Mouse (Mus musculus) neural tube, embryonic 12.5 days (tissue): ENCODE measurements around the gene Apcs. TPM values are rescaled to one million over a fixed set of nuclear protein-coding genes. Genes with fewer than 3 reads are reported as not detected.
A peak's percentile ranks its signal among the peaks of the same experiment; 100 is the strongest.

ENCODE experiments used
- ATAC-seq: fragments of 200-750 bp; cut with Nextera tagmentation; 2 replicates; pipeline ENCODE4 v1.8.0; 2017; ENCODE audit warnings: low read depth, mild to moderate bottlenecking, moderate TSS enrichment, moderate library complexity; ENCODE audit not compliant: low FRiP score
- H3K27ac ChIP-seq: fragments of 300-500 bp; sonication (generic); 2 replicates; pipeline ENCODE4 v1.5.1; 2016
- H3K27me3 ChIP-seq: fragments of 300-500 bp; sonication (generic); replicated peaks from 2 replicates; pipeline ENCODE4 v1.6.1; 2016; ENCODE audit warnings: mild to moderate bottlenecking
- H3K36me3 ChIP-seq: fragments of 300-500 bp; sonication (generic); 2 replicates; pipeline ENCODE4 v1.6.1; 2016; ENCODE audit warnings: mild to moderate bottlenecking
- H3K4me1 ChIP-seq: fragments of 300-500 bp; sonication (generic); 2 replicates; pipeline ENCODE4 v1.6.1; 2016
- H3K4me2 ChIP-seq: fragments of 300-500 bp; sonication (generic); replicated peaks from 2 replicates; pipeline ENCODE4 v1.6.1; 2016; ENCODE audit warnings: mild to moderate bottlenecking
- H3K4me3 ChIP-seq: fragments of 300-500 bp; sonication (generic); 2 replicates; pipeline ENCODE4 v1.5.1; 2016
- H3K9ac ChIP-seq: fragments of 300-500 bp; sonication (generic); 2 replicates; pipeline ENCODE4 v1.6.1; 2016; ENCODE audit warnings: mild to moderate bottlenecking
- H3K9me3 ChIP-seq: fragments of 300-500 bp; sonication (generic); 2 replicates; pipeline ENCODE4 v1.6.1; 2016; ENCODE audit warnings: mild to moderate bottlenecking
- WGBS: fragments of 180-500 bp; shearing (Covaris S2); methylation state at CpG from one replicate; pipeline ENCODE4 v1.1.7; 2016; 5-methylcytosine and 5-hydroxymethylcytosine counted together
- polyA plus RNA-seq: library from polyadenylated mRNA; unstranded; fragments of >200 nt; fragmentation: Nextera tagmentation; extraction: Ambion mirVana; gene quantifications from 2 replicates; pipeline ENCODE4 v1.2.1, GENCODE M21; 2016

Gene Apcs
- polyA plus RNA-seq: not detected in 2 replicates

DNA sequence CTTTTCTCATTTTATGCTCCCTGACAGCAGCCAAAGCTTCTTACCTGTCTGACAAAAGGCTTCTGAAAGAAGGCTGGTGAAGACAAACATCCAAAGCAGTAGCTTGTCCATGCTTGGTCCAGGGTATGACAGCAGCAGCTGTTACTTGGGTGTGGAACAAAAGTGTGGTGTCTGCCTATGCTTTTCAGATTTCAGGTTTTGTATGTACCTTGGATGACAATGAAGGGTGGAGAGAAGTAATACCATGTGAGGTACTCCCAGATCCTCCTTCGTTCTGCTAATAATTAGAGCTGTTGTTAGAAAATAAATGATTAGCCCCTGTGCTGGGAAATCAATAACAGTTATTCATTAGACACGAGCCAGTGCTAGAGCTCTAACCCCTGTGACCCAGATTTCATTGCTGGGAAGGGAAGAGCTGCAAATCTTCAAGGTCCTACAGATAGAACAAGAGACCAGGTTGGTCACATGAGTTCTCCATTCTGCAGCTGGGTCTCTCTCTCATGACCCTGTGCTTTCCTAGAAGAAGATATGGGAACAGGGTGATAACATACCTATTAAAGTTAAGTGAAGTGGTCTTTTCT, at the start of gene Apcs:
Apcs (minus strand) TSS at position 265 of the 581 bp plus-strand sequence.
- no peak within 1 kb of the TSS for H3K27ac ChIP-seq
- H3K27me3 ChIP-seq: no peaks in the 10 kb centered on the region
- H3K9ac ChIP-seq: no peak within 1 kb of the TSS
- no peaks in the 10 kb centered on the region for H3K9me3 ChIP-seq
- H3K4me1 ChIP-seq: no peaks in the 10 kb centered on the region
- no peak within 1 kb of the TSS for H3K4me3 ChIP-seq
- ATAC-seq: no peak
- WGBS: 64% methylated on average over 2 of the region's 2 CpGs
- no peak within 1 kb of the TSS for H3K4me2 ChIP-seq
- H3K36me3 ChIP-seq: no peaks in the 10 kb centered on the region

DNA sequence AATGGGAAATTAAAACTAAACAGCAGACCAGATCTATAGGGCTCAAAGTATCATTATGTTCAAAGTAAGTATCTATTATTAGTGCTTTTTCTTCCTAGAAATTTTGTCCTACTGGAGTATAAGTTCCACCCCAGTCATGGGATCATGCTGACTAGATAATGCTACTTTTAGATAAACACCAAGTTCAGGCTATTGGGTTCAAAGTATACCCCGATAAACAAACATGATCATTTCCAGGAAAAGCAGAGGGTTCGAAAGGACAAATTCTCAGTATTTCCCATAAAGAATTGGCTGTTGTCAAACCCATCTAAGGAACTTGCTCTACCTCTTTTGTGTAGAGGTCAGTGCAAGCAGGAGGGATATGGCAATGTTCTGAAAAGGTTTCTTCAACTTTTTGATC, 37.4 kb upstream of the Apcs start:
- H3K4me2 ChIP-seq: no peak overlapping the region
- 89% methylated on average over 2 of the region's 2 CpGs for WGBS

GRCm38 (mm10) chr1:172918450-172918849, 23.6 kb upstream of the Apcs start:
- Histone ChIP-seq H3K9ac (no peak overlapping the region), H3K27ac (no peak overlapping the region), H3K4me1 (no peaks in the 10 kb centered on the region), H3K36me3 (no peaks in the 10 kb centered on the region), H3K4me3 (no peak overlapping the region), H3K9me3 (no peaks in the 10 kb centered on the region), H3K4me2 (no peak overlapping the region), H3K27me3 (no peaks in the 10 kb centered on the region)
- ATAC-seq: no peak
- WGBS: 90% methylated on average over 2 of the region's 2 CpGs

More for the DNA sequence above, 37.4 kb upstream of the Apcs start:
- H3K27ac ChIP-seq: no peak overlapping the region
- no peaks in the 10 kb centered on the region for H3K27me3 ChIP-seq
- H3K36me3 ChIP-seq: no peaks in the 10 kb centered on the region
- ATAC-seq: no peak
- no peaks in the 10 kb centered on the region for H3K9me3 ChIP-seq
- H3K9ac ChIP-seq: no peak overlapping the region
- no peaks in the 10 kb centered on the region for H3K4me1 ChIP-seq
- no peak overlapping the region for H3K4me3 ChIP-seq

- no peaks in the 10 kb centered on the region for H3K36me3 ChIP-seq
- H3K4me1 ChIP-seq: no peaks in the 10 kb centered on the region
- no peak overlapping the region for H3K9ac ChIP-seq
- H3K4me3 ChIP-seq: no peak overlapping the region
- no peak overlapping the region for H3K4me2 ChIP-seq
- no peaks in the 10 kb centered on the region for H3K27me3 ChIP-seq
- ATAC-seq: no peak
- no peak overlapping the region for H3K27ac ChIP-seq
- H3K9me3 ChIP-seq: no peaks in the 10 kb centered on the region
- 86% methylated on average over 1 of the region's 1 CpGs for WGBS
These were observed 22.3 kb upstream of the Apcs start for GRCm38 (mm10) chr1:172917115-172917514.

GRCm38 (mm10) chr1:172903313-172903712, 8.5 kb upstream of the Apcs start:
- Histone ChIP-seq H3K27me3 (no peaks in the 10 kb centered on the region), H3K36me3 (no peaks in the 10 kb centered on the region), H3K4me1 (no peaks in the 10 kb centered on the region)

GRCm38 (mm10) chr1:172895435-172895834, 594 bp upstream of the Apcs start:
- H3K27me3 ChIP-seq: no peaks in the 10 kb centered on the region
- H3K4me3 ChIP-seq: no peak overlapping the region
- H3K9ac ChIP-seq: no peak overlapping the region
- 92% methylated on average over 2 of the region's 2 CpGs for WGBS
- no peaks in the 10 kb centered on the region for H3K4me1 ChIP-seq
- no peak overlapping the region for H3K27ac ChIP-seq
- H3K36me3 ChIP-seq: no peaks in the 10 kb centered on the region
- H3K9me3 ChIP-seq: no peaks in the 10 kb centered on the region
- no peak overlapping the region for H3K4me2 ChIP-seq
- no peak for ATAC-seq

More at GRCm38 (mm10) chr1:172903313-172903712, 8.5 kb upstream of the Apcs start:
- Histone ChIP-seq H3K9me3 (no peaks in the 10 kb centered on the region), H3K27ac (no peak overlapping the region), H3K9ac (no peak overlapping the region), H3K4me3 (no peak overlapping the region), H3K4me2 (no peak overlapping the region)
- ATAC-seq: no peak

DNA sequence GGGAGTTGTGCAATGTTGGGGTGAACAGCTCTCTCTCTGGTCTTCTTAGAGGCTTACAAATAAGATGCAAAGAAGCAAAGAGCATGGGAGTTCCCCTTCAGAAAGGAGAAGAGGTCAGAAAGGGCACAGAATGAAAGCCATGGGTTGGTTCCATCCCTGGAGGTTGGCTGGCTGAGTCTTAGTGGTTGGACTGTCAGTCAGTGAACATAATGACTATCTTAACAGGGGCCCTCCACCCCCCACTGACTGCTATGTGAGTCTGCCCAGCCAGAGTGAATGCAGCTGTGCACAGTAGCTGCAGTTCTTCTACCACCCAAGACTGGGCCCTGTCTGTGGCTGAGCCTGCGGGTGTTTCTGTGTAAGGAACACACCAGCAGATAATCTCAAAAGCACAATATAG, 18.2 kb downstream of the Apcs start:
- Histone ChIP-seq H3K27ac (no peak overlapping the region), H3K4me2 (no peak overlapping the region), H3K9me3 (no peaks in the 10 kb centered on the region), H3K36me3 (no peaks in the 10 kb centered on the region), H3K4me3 (no peak overlapping the region), H3K27me3 (no peaks in the 10 kb centered on the region), H3K4me1 (no peaks in the 10 kb centered on the region), H3K9ac (no peak overlapping the region)
- ATAC-seq: no peak
- WGBS: 55% methylated on average over 1 of the region's 1 CpGs

GRCm38 (mm10) chr1:172875265-172875664, 19.6 kb downstream of the Apcs start:
- no peak for ATAC-seq
- no peaks in the 10 kb centered on the region for H3K4me1 ChIP-seq
- H3K4me3 ChIP-seq: no peak overlapping the region
- WGBS: 89% methylated on average over 4 of the region's 4 CpGs
- no peak overlapping the region for H3K9ac ChIP-seq
- H3K4me2 ChIP-seq: no peak overlapping the region
- no peaks in the 10 kb centered on the region for H3K36me3 ChIP-seq
- H3K9me3 ChIP-seq: no peaks in the 10 kb centered on the region
- no peaks in the 10 kb centered on the region for H3K27me3 ChIP-seq
- no peak overlapping the region for H3K27ac ChIP-seq

GRCm38 (mm10) chr1:172848171-172848570, 46.7 kb downstream of the Apcs start:
- ATAC-seq: peak; percentile 34
- 92% methylated on average over 2 of the region's 2 CpGs for WGBS

DNA sequence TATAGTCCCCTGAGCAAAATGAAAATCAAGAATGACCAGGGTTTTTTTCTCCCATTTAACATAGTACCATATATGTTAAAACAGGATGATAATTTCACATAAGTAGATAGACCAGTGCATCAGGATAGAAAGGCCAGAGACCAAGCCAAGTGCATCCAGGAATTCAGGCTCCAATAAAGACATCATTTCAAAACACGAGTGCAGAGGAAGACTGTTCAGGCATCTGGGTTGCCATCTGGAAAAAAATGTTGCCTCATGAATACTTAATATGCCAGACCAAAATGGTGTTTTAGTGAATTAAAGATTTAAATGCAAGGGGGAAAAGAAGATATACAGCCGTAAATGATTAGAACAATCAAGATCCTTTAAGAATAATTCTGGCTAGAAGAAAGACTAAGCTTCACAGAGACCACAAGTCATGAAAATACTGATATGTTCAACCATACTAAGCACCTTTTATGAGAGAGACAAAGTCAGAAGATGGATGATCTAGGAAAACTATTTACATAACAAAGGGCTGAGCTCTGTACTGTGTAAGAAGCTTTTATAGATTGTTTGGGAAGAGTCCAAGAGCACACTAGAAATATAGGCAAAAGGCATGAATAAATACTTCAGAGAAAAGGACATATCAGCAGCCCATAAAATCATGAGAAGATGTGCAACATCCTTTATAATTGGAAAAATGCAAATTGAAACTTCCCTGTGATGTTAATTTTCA, 47.6 kb downstream of the Apcs start:
- H3K4me1 ChIP-seq: no peaks in the 10 kb centered on the region
- peak; percentile 77 for ATAC-seq

More at GRCm38 (mm10) chr1:172848171-172848570, 46.7 kb downstream of the Apcs start:
- no peaks in the 10 kb centered on the region for H3K4me1 ChIP-seq
- no peak overlapping the region for H3K4me2 ChIP-seq
- H3K27ac ChIP-seq: no peak overlapping the region
- H3K4me3 ChIP-seq: no peak overlapping the region
- no peaks in the 10 kb centered on the region for H3K27me3 ChIP-seq
- H3K9ac ChIP-seq: no peak overlapping the region
- no peaks in the 10 kb centered on the region for H3K36me3 ChIP-seq
- no peaks in the 10 kb centered on the region for H3K9me3 ChIP-seq

More for the DNA sequence above, 47.6 kb downstream of the Apcs start:
- Histone ChIP-seq H3K4me2 (no peak overlapping the region), H3K27ac (no peak overlapping the region), H3K9ac (no peak overlapping the region), H3K9me3 (no peaks in the 10 kb centered on the region), H3K27me3 (no peaks in the 10 kb centered on the region), H3K36me3 (no peaks in the 10 kb centered on the region), H3K4me3 (no peak overlapping the region)
- 37% methylated on average over 2 of the region's 2 CpGs for WGBS
